Mouse (Mus musculus) gastrocnemius, postnatal 14 days (tissue): Measurements from ENCODE around the gene Megf8. TPM values are rescaled to one million over a fixed set of nuclear protein-coding genes. Genes with fewer than 3 reads are reported as not detected.
A peak's percentile ranks its signal among the peaks of the same experiment; 100 is the strongest.

Experiments used
- DNase-seq: peaks from one replicate; pipeline ENCODE4 v3.0.0; 2021; ENCODE audit warnings: mixed read lengths
- intact Hi-C: fragments of 180-260 bp; cut with DNase I; formaldehyde crosslinking; loops from one replicate; pipeline ENCODE4 v1.15.1; 2025; ENCODE audit warnings: low total_unique reads
- total RNA-seq, 2 experiments: library from RNA; stranded (reverse); gene quantifications; 2 replicates each; pipeline ENCODE4 v1.2.3; 2021

Megf8 gene
- total RNA-seq, 2 experiments from 2014 or later = 18.5 to 19.7 TPM

GRCm38 (mm10) chr7:25278341-25279075 is 38.5 kb upstream of the Megf8 start:
- DNase-seq = peak; percentile 72
- intact Hi-C loops = loop anchor here (5.0 kb wide), 1 partner anchor 36 kb away; no protein-coding TSS in a partner anchor

- intact Hi-C loops = loop anchor here (5.0 kb wide), 1 partner anchor 37 kb away; no protein-coding TSS in a partner anchor
- peak; percentile 89 for DNase-seq
These were observed 37.7 kb upstream of the Megf8 start for GRCm38 (mm10) chr7:25279076-25279860.

- peak; percentile 61 for DNase-seq
- intact Hi-C loops = loop anchor here (5.0 kb wide), 1 partner anchor 38 kb away; no protein-coding TSS in a partner anchor
These were observed 36.8 kb upstream of the Megf8 start for GRCm38 (mm10) chr7:25279861-25280791.

GRCm38 (mm10) chr7:25281166-25281733 is 35.7 kb upstream of the Megf8 start:
- no peak for DNase-seq
- intact Hi-C loops = no loop called here

- intact Hi-C loops = no loop called here
- peak; percentile 99 for DNase-seq
These were observed 35.0 kb upstream of the Megf8 start for GRCm38 (mm10) chr7:25281734-25282601.

GRCm38 (mm10) chr7:25282731-25283211 is 34.2 kb upstream of the Megf8 start:
- peak; percentile 58 for DNase-seq
- intact Hi-C loops = no loop called here

GRCm38 (mm10) chr7:25283637-25284036 is 33.3 kb upstream of the Megf8 start:
- peak; percentile 38 for DNase-seq
- intact Hi-C loops = no loop called here

GRCm38 (mm10) chr7:25284171-25284570 is 32.8 kb upstream of the Megf8 start:
- peak; percentile 1 for DNase-seq
- intact Hi-C loops = no loop called here

GRCm38 (mm10) chr7:25284766-25285165 is 32.2 kb upstream of the Megf8 start:
- no peak for DNase-seq
- intact Hi-C loops = no loop called here

- intact Hi-C loops = no loop called here
- DNase-seq = no peak
These were observed 31.3 kb upstream of the Megf8 start for GRCm38 (mm10) chr7:25285511-25286238.

- DNase-seq = no peak
- intact Hi-C loops = no loop called here
These were observed 30.0 kb upstream of the Megf8 start for GRCm38 (mm10) chr7:25286989-25287388.

- no peak for DNase-seq
- intact Hi-C loops = no loop called here
These were observed 29.0 kb upstream of the Megf8 start for GRCm38 (mm10) chr7:25288011-25288410.

GRCm38 (mm10) chr7:25288721-25289120 is 28.2 kb upstream of the Megf8 start:
- intact Hi-C loops = no loop called here
- no peak for DNase-seq

GRCm38 (mm10) chr7:25289925-25290324 is 27.0 kb upstream of the Megf8 start:
- DNase-seq = no peak
- intact Hi-C loops = no loop called here

GRCm38 (mm10) chr7:25290463-25290862 is 26.5 kb upstream of the Megf8 start:
- DNase-seq = no peak
- intact Hi-C loops = no loop called here

GRCm38 (mm10) chr7:25290911-25291310 is 26.1 kb upstream of the Megf8 start:
- DNase-seq = peak; percentile 58
- intact Hi-C loops = no loop called here

GRCm38 (mm10) chr7:25292107-25292506 is 24.9 kb upstream of the Megf8 start:
- intact Hi-C loops = no loop called here
- peak; percentile 7 for DNase-seq
